Mouse (Mus musculus) cerebellum, adult 8-10 months (tissue): ENCODE data around the gene Tdrd12.
"Not testable (repeated sequence)": the region's sequence is repeated elsewhere in the genome, so short reads cannot be mapped to it uniquely, and the experiment has no call there.

Experiments used
- DNase-seq: peaks from one replicate; pipeline ENCODE4 v3.0.0; 2022

The Tdrd12 gene

DNA sequence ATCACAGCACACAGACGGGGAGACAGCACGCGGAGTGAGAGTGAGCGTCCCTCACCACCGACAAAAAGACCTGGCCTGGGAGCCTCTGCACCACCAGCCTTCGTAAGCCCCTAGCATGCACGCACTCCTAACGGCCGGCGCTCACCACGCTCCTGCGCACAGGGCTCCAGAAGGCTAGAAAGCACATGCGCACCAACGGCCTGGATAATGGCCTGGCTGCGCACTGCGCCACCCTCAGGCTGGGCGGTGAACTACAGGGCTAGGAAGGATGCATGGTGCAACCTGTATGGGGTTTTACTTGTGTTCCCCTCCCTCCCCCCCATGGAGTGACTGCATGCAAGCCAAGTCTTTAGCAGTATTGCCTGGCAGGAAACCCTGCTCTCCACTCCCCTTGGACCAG is at the start of gene Tdrd12:
TSS of gene Tdrd12 (minus strand) at position 184 of the 400 bp plus-strand sequence.
- DNase-seq, result no peak

GRCm38 (mm10) chr7:35586906-35587445 is 49.4 kb upstream of the Tdrd12 start:
- no peak for DNase-seq

DNA sequence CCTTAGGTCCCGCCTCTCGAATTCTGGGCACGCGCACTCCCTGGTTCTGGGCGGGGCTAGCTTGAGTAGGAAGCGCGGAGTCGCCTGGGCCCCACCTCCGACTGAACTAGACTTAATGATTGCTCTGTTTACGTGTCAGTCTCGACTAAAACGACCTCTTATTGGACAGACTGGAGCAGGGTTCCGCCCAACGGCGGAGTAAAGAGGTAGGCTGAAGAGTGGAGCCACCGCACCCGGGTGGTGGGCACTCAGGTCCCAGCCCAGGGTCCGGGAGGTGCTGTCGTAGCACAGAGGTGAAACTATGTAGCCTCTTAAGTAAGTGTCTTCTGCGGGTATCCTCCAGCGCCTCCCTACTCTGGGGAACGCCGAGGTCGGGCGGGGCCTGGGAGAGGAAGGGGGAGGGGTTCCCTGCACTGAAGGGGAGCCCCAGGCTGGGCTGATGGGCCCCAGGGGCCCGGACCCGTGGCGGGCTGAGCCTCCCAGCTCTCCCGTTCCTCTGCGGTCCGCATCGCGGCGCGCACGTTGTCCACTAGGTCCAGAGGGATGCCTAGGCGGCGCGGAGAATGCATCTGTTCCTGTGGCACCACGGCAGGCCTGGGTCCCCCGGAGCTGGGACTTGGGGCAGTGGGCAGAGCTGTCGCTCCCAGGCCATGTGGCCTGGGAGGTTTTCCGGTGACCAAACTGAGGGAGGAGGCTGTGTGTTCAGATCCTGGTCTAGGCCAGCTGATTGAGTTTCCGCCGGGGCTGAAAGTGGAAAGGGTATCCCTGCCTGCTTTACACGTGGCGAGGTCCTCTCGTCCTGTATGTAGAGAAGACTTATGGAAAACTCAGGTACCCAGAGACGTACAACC is 48.7 kb upstream of the Tdrd12 start, which contains the start of gene Ankrd27:
TSS of gene Ankrd27 (plus strand) at position 190 of the 851 bp plus-strand sequence.
- DNase-seq, result peak; percentile 93

GRCm38 (mm10) chr7:35585191-35586054 is 47.9 kb upstream of the Tdrd12 start, which contains the start of gene Rgs9bp:
TSS of gene Rgs9bp (minus strand) at chr7:35585582.
- peak; percentile 22 for DNase-seq

DNA sequence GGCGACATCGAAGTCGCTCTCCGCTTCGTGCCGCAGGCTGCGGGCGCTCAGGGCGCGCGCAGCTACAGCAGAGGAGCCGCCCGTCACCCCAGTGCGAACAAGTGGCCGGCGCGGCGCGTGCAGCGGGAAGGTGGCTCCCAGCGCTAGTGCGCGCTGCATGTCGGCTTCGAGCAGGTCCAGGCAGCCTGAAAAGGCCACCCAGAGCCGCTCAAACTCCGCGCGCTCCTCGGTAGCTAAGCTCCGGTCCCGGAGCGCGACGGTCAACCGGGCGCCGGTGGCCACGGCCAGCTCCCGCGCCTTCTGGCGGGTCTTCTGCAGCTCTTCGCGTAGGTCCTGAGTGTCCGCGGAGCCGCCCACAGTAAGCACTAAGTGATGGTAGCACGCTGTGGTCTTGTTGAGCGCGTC is 47.2 kb upstream of the Tdrd12 start:
- peak; percentile 15 for DNase-seq

DNA sequence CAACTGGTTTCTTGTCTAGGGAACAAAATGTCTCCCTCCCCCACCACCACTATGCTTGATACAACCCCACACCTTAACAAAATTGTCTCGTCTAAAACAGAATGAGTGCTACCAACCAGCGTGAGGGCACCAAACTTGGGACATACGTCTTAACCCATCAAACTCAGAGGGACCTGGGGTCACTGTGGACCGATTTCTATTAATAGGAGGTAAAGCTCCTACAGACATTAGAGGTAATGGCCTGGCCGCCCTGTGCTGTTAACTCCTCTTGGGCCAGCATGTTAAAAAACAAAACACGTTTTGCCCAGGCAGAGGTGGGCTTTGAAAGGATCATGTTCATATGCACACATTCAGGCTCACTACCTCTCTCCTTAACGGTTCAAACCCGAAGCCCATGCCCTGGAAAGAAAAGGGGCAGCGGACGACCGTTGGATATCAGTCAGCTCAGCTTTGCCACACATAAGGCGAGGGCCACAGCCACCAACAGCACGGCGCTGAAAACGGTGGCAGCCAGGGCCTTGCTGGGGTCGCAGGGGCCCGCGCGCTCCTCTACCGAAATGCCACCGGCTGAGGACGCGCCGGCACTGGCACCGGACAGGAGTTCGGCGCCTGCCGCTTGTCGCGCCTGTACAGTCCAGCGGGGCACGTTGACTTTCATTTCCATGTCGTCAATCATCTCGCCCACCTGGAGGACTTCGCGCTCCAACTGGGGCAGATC is 46.7 kb upstream of the Tdrd12 start:
- no peak for DNase-seq

DNA sequence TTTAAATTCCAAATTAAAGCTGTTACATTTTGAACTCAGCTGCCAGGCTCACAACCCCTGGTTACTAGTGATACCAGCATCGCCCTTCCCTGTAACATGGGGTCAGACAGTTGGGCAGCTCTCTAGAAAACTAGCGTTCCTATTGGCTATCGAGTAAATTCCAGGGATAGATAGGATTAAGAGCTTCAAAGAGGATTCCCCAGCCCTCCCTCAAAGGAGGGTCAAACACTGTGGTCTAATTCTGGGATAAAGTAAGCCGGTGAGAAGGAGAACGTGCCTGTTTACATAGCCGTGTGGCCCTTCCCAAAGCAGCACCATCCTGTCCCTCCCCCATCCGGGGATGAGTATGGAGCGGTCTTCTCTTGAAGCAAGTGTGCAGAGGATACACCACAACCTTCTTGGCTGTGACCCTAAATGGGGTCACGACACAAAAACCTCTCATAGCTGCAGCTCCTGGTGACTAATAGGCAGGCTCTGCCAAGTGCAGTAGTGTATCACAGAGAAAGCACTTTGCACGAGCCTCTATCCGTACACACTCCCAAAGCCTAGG is 46.0 kb upstream of the Tdrd12 start:
- DNase-seq, result no peak

DNA sequence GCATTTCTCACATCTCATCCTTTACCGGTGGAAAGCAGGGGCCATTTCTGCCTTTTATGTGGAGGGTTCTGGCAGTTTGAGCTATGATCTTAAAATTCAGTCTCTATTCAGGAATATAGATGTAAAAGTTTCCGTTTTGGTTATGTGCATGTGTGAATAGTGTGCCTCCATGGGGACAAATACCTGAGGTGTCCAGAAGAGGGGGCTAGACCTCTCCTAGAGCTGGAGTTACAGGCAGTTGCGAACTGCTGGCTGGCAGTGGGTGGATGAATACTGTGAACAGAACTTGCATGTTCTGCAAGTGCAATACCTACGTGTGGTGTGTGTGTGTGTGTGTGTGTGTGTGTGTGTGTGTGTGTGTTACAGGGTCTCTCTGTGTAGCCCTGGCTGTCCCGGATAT is 45.2 kb upstream of the Tdrd12 start:
- no peak for DNase-seq

DNA sequence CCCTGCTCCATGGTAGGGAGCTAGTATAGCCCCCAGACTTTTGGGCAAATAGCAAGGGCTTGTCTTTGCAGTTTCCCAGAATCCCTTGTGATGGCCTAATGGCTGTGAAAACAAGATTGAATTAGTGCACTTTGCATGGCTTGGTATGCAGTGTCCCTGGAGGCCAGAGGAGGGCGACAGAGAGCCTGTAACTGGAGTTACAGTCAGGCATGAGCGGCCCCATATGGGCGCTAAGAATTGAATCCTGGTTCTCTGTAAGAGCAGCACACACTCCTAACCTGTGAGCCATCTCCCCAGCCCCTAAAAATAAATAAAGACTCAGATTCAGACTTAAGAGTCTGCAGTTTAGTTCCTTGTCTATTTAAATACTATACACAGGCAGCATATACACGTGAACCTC is 42.3 kb upstream of the Tdrd12 start:
- DNase-seq, result no peak

- not testable (repeated sequence) for DNase-seq
Measured at GRCm38 (mm10) chr7:35570883-35571282, 33.3 kb upstream of the Tdrd12 start.

GRCm38 (mm10) chr7:35569724-35570123 is 32.2 kb upstream of the Tdrd12 start:
- DNase-seq, result not testable (repeated sequence)

- DNase-seq, result not testable (repeated sequence)
Measured at GRCm38 (mm10) chr7:35565965-35566364, 28.4 kb upstream of the Tdrd12 start.

GRCm38 (mm10) chr7:35564872-35565271 is 27.3 kb upstream of the Tdrd12 start:
- not testable (repeated sequence) for DNase-seq

DNA sequence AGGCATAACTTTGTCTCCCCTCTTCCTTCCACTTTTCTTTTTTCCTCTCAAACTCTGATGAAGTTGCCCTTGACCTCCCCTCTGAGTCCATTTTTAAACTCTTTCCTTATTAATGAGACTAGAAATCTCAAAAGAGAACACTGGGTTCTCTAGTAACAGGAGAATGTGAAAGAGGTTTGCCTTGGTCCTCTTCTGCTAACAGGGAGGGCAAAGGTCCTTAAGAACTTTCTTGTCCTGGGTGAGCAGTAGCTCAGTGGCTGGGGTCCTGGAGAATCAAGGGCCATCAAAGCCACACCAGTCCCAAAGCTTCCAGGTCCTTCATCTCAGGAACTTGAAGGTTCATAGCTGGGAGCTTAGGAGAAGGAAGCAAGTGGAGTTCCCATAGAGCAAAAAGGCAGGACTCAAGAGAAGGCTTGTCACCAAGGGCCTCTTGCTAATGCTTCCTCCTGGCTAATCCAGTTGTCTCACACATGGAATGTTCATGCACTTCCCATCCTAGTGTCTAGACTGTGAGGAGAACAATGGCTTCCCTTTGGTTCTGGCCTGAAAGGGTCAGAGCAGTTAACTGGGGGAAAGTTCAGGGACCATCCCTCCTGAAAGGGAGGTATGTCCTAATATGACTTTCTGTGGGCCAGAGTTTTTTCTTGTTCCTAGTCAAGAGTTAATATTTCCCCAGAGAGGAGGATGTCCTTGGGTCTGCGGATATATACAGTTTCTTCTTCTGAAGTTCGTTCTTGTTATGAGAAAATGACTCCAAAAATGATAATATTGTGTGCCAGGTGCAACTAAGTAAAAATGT is 26.7 kb upstream of the Tdrd12 start:
- no peak for DNase-seq

- DNase-seq, result no peak
Measured at GRCm38 (mm10) chr7:35563071-35563470, 25.5 kb upstream of the Tdrd12 start.

DNA sequence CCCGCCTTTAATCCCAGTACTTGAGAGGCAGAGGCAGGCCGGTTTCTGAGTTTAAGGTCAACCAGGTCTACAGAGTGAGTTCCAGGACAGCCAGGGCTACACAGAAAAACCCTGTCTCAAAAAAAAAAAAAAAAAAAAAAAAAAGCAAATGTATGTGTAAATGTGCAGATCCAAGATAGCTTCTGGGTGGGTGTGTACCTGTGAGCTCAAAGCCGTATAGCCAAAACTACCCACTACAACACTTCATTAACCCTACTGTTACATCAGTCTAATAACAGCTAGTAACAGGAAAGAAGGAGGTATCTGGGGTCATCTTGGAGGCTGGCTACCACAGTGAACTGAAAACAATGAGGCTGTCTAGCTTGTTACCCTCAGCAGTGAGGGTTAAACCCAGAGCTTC is 22.3 kb upstream of the Tdrd12 start:
- no peak for DNase-seq

GRCm38 (mm10) chr7:35558681-35559080 is 21.1 kb upstream of the Tdrd12 start:
- DNase-seq, result no peak

- DNase-seq, result no peak
Measured at GRCm38 (mm10) chr7:35557577-35557976, 20.0 kb upstream of the Tdrd12 start.

DNA sequence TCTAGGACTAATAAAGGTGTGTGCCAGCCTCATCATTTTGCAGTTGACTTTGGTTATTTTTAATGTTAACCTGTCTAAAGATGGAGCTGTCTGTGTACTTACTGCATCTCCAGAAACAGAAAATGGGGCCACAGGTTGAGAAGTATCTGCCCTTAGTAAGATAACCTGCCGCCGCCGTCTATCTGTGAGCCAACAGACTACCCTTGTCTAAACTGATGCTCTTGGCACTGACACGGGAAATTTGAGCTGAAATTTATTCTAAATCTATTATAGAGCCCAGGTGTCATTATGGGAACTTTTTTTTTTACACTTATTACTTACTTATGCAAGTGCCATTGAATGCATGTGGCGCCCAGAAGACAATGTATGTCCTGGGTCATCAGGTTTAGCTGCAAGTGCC is 19.4 kb upstream of the Tdrd12 start:
- no peak for DNase-seq

- no peak for DNase-seq
Measured at GRCm38 (mm10) chr7:35556205-35556603, 18.7 kb upstream of the Tdrd12 start, which contains the start of gene Nudt19. TSS of gene Nudt19 (minus strand) at chr7:35556304.
